In genomic region chr4:129299121-129299520, GRCm38 (mm10) we compare ENCODE assay signal across 30 mouse cellular contexts. TPM values are rescaled to one million over a fixed set of nuclear protein-coding genes. Genes with fewer than 3 reads are reported as not detected.
DNase-seq lines count a peak whose midpoint lies in the region; ATAC-seq and TF ChIP-seq lines count a peak whose summit lies in the region.
"Had no signal": no experiment of that assay in that cellular context is flagged by ENCODE, and none has a peak within 500 bp of the region (broad histone marks: within the 10 kb centered on the region; RNA-seq: fewer than 3 reads in every experiment).

No protein-coding gene starts in this region.

- H3K4me2 ChIP-seq in lung, embryonic 14.5 days, result no peak overlapping the region
- H3K4me2 ChIP-seq in lung, postnatal 0 days (replicated peaks; ENCODE audit: low read depth, low read length), result no peak overlapping the region
- no peak overlapping the region for H3K4me2 ChIP-seq in embryonic facial prominence, embryonic 11.5 days (ENCODE audit: low read depth, low read length)
- no peak overlapping the region for H3K4me2 ChIP-seq in liver, embryonic 12.5 days
- H3K4me2 ChIP-seq: embryonic facial prominence, embryonic 13.5 days; forebrain, embryonic 12.5 days; heart, embryonic 12.5 days; heart, embryonic 15.5 days; hindbrain, embryonic 14.5 days had no signal

- no peak overlapping the region for H3K9ac ChIP-seq in lung, embryonic 14.5 days
- H3K9ac ChIP-seq in lung, postnatal 0 days (replicated peaks; ENCODE audit: low read depth), result no peak overlapping the region
- no peak overlapping the region for H3K9ac ChIP-seq in embryonic facial prominence, embryonic 11.5 days (replicated peaks; ENCODE audit: low read length)
- no peak overlapping the region for H3K9ac ChIP-seq in liver, embryonic 12.5 days
- H3K9ac ChIP-seq: embryonic facial prominence, embryonic 13.5 days; forebrain, postnatal 0 days; heart, embryonic 12.5 days; heart, embryonic 15.5 days; hindbrain, embryonic 14.5 days had no signal

- 0 out of 2 replicates have a peak, but pooled peaks cover under 1% of the 10 kb centered on the region for H3K27me3 ChIP-seq in lung, embryonic 14.5 days (ENCODE audit: insufficient read depth, low read length)
- 0 out of 2 replicates have a peak, but pooled peaks cover 1% of the 10 kb centered on the region for H3K27me3 ChIP-seq in lung, postnatal 0 days (replicated peaks; ENCODE audit: insufficient read depth, low read length)
- no peaks in the 10 kb centered on the region for H3K27me3 ChIP-seq in embryonic facial prominence, embryonic 11.5 days (ENCODE audit: control insufficient read depth, insufficient read depth, low read length)
- no peaks in the 10 kb centered on the region for H3K27me3 ChIP-seq in liver, embryonic 12.5 days (replicated peaks)
- H3K27me3 ChIP-seq: CH12.LX; embryonic facial prominence, embryonic 13.5 days; forebrain, embryonic 12.5 days; heart, embryonic 12.5 days; heart, embryonic 15.5 days had no signal

- no peaks in the 10 kb centered on the region for H3K4me1 ChIP-seq in lung, embryonic 14.5 days (ENCODE audit: insufficient read depth)
- no peaks in the 10 kb centered on the region for H3K4me1 ChIP-seq in lung, postnatal 0 days (ENCODE audit: insufficient read depth, low read depth, low read length)
- no peaks in the 10 kb centered on the region for H3K4me1 ChIP-seq in embryonic facial prominence, embryonic 11.5 days (ENCODE audit: control insufficient read depth, insufficient read depth, low read length)
- H3K4me1 ChIP-seq in liver, embryonic 12.5 days, result peaks cover 34% of the 10 kb centered on the region

- H3K27ac ChIP-seq in lung, embryonic 14.5 days (ENCODE audit: low read depth), result no peak overlapping the region
- H3K27ac ChIP-seq in lung, postnatal 0 days (ENCODE audit: low read length), result no peak overlapping the region
- 0 out of 2 replicates have a peak overlapping the region, but pooled peaks have one; percentile 8 for H3K27ac ChIP-seq in embryonic facial prominence, embryonic 11.5 days (replicated peaks; ENCODE audit: low read depth, low read length)
- no peak overlapping the region for H3K27ac ChIP-seq in liver, embryonic 12.5 days
- H3K27ac ChIP-seq: embryonic facial prominence, embryonic 13.5 days; forebrain, embryonic 12.5 days; heart, embryonic 15.5 days; hindbrain, embryonic 14.5 days; hindbrain, postnatal 0 days had no signal

- TF ChIP-seq CTCF in lung, embryonic 14.5 days (IDR thresholded peaks at IDR 0.05; ENCODE audit: low read depth), result no peak
- TF ChIP-seq CTCF in lung, postnatal 0 days (IDR thresholded peaks at IDR 0.05), result no peak

- peak; percentile 47 for DNase-seq in gastrocnemius, adult 18-20 months (ENCODE audit: low spot score)
- no peak for DNase-seq in gastrocnemius, postnatal 14 days
- peak; percentile 32 for DNase-seq in lung, embryonic 14.5 days
- no peak for DNase-seq in lung, postnatal 0 days (ENCODE audit: low spot score)
- peak; percentile 34 for DNase-seq in R1 (ENCODE audit: low read depth, low spot score)
- peak; percentile 29 for DNase-seq in embryonic facial prominence, embryonic 11.5 days (ENCODE audit: low spot score)
- DNase-seq in thymus, postnatal 4 days, result no peak
- DNase-seq: adrenal gland, adult 8-10 months; adrenal gland, postnatal 25 days; B cell, adult 2 months; cerebellum, adult 18-20 months; cerebellum, adult 9-10 months; cerebellum, postnatal 14 days; forebrain, postnatal 0 days; gastrocnemius, postnatal 10 days; heart, adult 18-20 months; heart, postnatal 10 days; heart, postnatal 4 days had no signal

- no peaks in the 10 kb centered on the region for H3K9me3 ChIP-seq in lung, embryonic 14.5 days (ENCODE audit: low read depth, low read length)
- H3K9me3 ChIP-seq in lung, postnatal 0 days (ENCODE audit: low read length), result no peaks in the 10 kb centered on the region
- no peaks in the 10 kb centered on the region for H3K9me3 ChIP-seq in embryonic facial prominence, embryonic 11.5 days (replicated peaks; ENCODE audit: control insufficient read depth, low read length)
- H3K9me3 ChIP-seq in liver, embryonic 12.5 days (replicated peaks), result 0 out of 2 replicates have a peak, but pooled peaks cover 4% of the 10 kb centered on the region
- H3K9me3 ChIP-seq: forebrain, embryonic 12.5 days; heart, embryonic 15.5 days had no signal

- H3K36me3 ChIP-seq in lung, embryonic 14.5 days (ENCODE audit: insufficient read depth), result no peaks in the 10 kb centered on the region
- H3K36me3 ChIP-seq in lung, postnatal 0 days (ENCODE audit: insufficient read depth, low read length), result no peaks in the 10 kb centered on the region
- H3K36me3 ChIP-seq in embryonic facial prominence, embryonic 11.5 days (replicated peaks; ENCODE audit: control insufficient read depth, insufficient read depth, low read depth, low read length), result no peaks in the 10 kb centered on the region
- no peaks in the 10 kb centered on the region for H3K36me3 ChIP-seq in liver, embryonic 12.5 days
- H3K36me3 ChIP-seq: embryonic facial prominence, embryonic 13.5 days; forebrain, embryonic 12.5 days; heart, embryonic 12.5 days; heart, embryonic 15.5 days had no signal

- no peak for ATAC-seq in lung, embryonic 14.5 days (ENCODE audit: insufficient read depth)
- no peak for ATAC-seq in lung, postnatal 0 days
- ATAC-seq in embryonic facial prominence, embryonic 11.5 days (replicated peaks; ENCODE audit: insufficient number of reproducible peaks, low FRiP score, low TSS enrichment, low read depth), result no peak
- no peak for ATAC-seq in liver, embryonic 12.5 days
- ATAC-seq: activated CD4-positive, CD25-positive, alpha-beta regulatory T cell, adult 4 months; forebrain, postnatal 0 days; hindbrain, postnatal 0 days; inflammation-experienced regulatory T-cells, adult 6 months; intestine, embryonic 16.5 days had no signal

- intact Hi-C loops in gastrocnemius, postnatal 14 days (cut with DNase I; ENCODE audit: low total_unique reads), result no loop called here

- H3K4me3 ChIP-seq in lung, embryonic 14.5 days (ENCODE audit: low read depth, low read length), result no peak overlapping the region
- no peak overlapping the region for H3K4me3 ChIP-seq in lung, postnatal 0 days (ENCODE audit: low read depth, low read length)
- no peak overlapping the region for H3K4me3 ChIP-seq in embryonic facial prominence, embryonic 11.5 days (ENCODE audit: low read depth, low read length)
- no peak overlapping the region for H3K4me3 ChIP-seq in liver, embryonic 12.5 days
- H3K4me3 ChIP-seq: embryonic facial prominence, embryonic 13.5 days; erythroblast, embryonic 14.5 days; forebrain, embryonic 12.5 days; heart, embryonic 12.5 days; heart, embryonic 15.5 days had no signal

- 33% methylated on average over 10 of the region's 10 CpGs for WGBS in lung, embryonic 14.5 days
- 26% methylated on average over 10 of the region's 10 CpGs for WGBS in lung, postnatal 0 days
- 42% methylated on average over 10 of the region's 10 CpGs for WGBS in embryonic facial prominence, embryonic 11.5 days
- 68% methylated on average over 10 of the region's 10 CpGs for WGBS in liver, embryonic 12.5 days (ENCODE audit: insufficient replicate concordance)

- TF ChIP-seq EP300 in lung, postnatal 0 days (IDR thresholded peaks at IDR 0.05), result no peak

RNA-seq across cellular contexts. Expression of gene Sync, which starts 11.7 kb away (rescaled TPM):
- total RNA-seq in gastrocnemius, adult 18-20 months (2021), result 10 to 100 TPM; 49.2 to 49.5 TPM
- 10 to 100 TPM; 50.0 to 63.6 TPM for total RNA-seq in gastrocnemius, postnatal 14 days (2021)
- 0.33 and 0.54 TPM in 2 replicates for polyA plus RNA-seq in lung, embryonic 14.5 days (2014; fragmentation: Nextera tagmentation; extraction: Ambion mirVana)
- 0.80 and 0.98 TPM in 2 replicates for polyA plus RNA-seq in lung, postnatal 0 days (2015; fragmentation: Nextera tagmentation; extraction: Ambion mirVana)
- polyA plus RNA-seq in embryonic facial prominence, embryonic 11.5 days (2014; fragmentation: Nextera tagmentation; extraction: Ambion mirVana), result 0.25 and 0.63 TPM in 2 replicates
- polyA plus RNA-seq in liver, embryonic 12.5 days (2016; fragmentation: Nextera tagmentation; extraction: Ambion mirVana), result 0.13 and 0.24 TPM in 2 replicates
- total RNA-seq: CH12.LX had no signal
- polyA plus RNA-seq: erythroblast, embryonic 14.5 days had no signal

RNA-seq across cellular contexts. Expression of gene Rbbp4, which starts 36.0 kb away (rescaled TPM):
- 10 to 100 TPM; 34.6 to 45.1 TPM for total RNA-seq in gastrocnemius, adult 18-20 months (2021)
- total RNA-seq in gastrocnemius, postnatal 14 days (2021), result 10 to 100 TPM; 66.0 to 67.2 TPM
- polyA plus RNA-seq in lung, embryonic 14.5 days (2014; fragmentation: Nextera tagmentation; extraction: Ambion mirVana), result 387 and 402 TPM in 2 replicates
- polyA plus RNA-seq in lung, postnatal 0 days (2015; fragmentation: Nextera tagmentation; extraction: Ambion mirVana), result 159 and 182 TPM in 2 replicates
- 584 and 661 TPM in 2 replicates for polyA plus RNA-seq in embryonic facial prominence, embryonic 11.5 days (2014; fragmentation: Nextera tagmentation; extraction: Ambion mirVana)
- polyA plus RNA-seq in liver, embryonic 12.5 days (2016; fragmentation: Nextera tagmentation; extraction: Ambion mirVana), result 292 and 306 TPM in 2 replicates

RNA-seq across cellular contexts. Expression of gene Zbtb8os, which starts 36.4 kb away (rescaled TPM):
- 10 to 100 TPM; 24.9 to 30.2 TPM for total RNA-seq in gastrocnemius, adult 18-20 months (2021)
- 10 to 100 TPM; 24.0 to 25.1 TPM for total RNA-seq in gastrocnemius, postnatal 14 days (2021)
- polyA plus RNA-seq in lung, embryonic 14.5 days (2014; fragmentation: Nextera tagmentation; extraction: Ambion mirVana), result 49.2 and 51.6 TPM in 2 replicates
- polyA plus RNA-seq in lung, postnatal 0 days (2015; fragmentation: Nextera tagmentation; extraction: Ambion mirVana), result 32.3 and 36.5 TPM in 2 replicates
- 46.1 and 53.6 TPM in 2 replicates for polyA plus RNA-seq in embryonic facial prominence, embryonic 11.5 days (2014; fragmentation: Nextera tagmentation; extraction: Ambion mirVana)
- 31.1 and 38.9 TPM in 2 replicates for polyA plus RNA-seq in liver, embryonic 12.5 days (2016; fragmentation: Nextera tagmentation; extraction: Ambion mirVana)

RNA-seq across cellular contexts. Expression of gene C77080, which starts 37.9 kb away (rescaled TPM):
- 1 to 10 TPM; 1.4 to 1.8 TPM for total RNA-seq in gastrocnemius, adult 18-20 months (2021)
- total RNA-seq in gastrocnemius, postnatal 14 days (2021), result 1 to 10 TPM; 2.3 to 2.5 TPM
- 2.8 and 3.2 TPM in 2 replicates for polyA plus RNA-seq in lung, embryonic 14.5 days (2014; fragmentation: Nextera tagmentation; extraction: Ambion mirVana)
- 6.7 and 7.9 TPM in 2 replicates for polyA plus RNA-seq in lung, postnatal 0 days (2015; fragmentation: Nextera tagmentation; extraction: Ambion mirVana)
- polyA plus RNA-seq in embryonic facial prominence, embryonic 11.5 days (2014; fragmentation: Nextera tagmentation; extraction: Ambion mirVana), result 2.4 and 2.5 TPM in 2 replicates
- polyA plus RNA-seq in liver, embryonic 12.5 days (2016; fragmentation: Nextera tagmentation; extraction: Ambion mirVana), result 0.72 and 0.92 TPM in 2 replicates

Comparison
In these comparisons a context has a peak if more than half of its experiments do, and no peak if none do; other contexts are left out.
1. DNase-seq: peak in gastrocnemius, adult 18-20 months (single experiment), lung, embryonic 14.5 days (single experiment), R1 (single experiment) and embryonic facial prominence, embryonic 11.5 days (single experiment); none in gastrocnemius, postnatal 14 days (single experiment), lung, postnatal 0 days (single experiment) and thymus, postnatal 4 days (single experiment).